Mouse (Mus musculus) cerebellum, adult 8-10 months (tissue): Measurements from ENCODE around the gene Sucnr1.
"Not testable (repeated sequence)": the region's sequence is repeated elsewhere in the genome, so short reads cannot be mapped to it uniquely, and the experiment has no call there.

Source experiments
- DNase-seq: peaks from one replicate; pipeline ENCODE4 v3.0.0; 2022

The Sucnr1 gene

DNA sequence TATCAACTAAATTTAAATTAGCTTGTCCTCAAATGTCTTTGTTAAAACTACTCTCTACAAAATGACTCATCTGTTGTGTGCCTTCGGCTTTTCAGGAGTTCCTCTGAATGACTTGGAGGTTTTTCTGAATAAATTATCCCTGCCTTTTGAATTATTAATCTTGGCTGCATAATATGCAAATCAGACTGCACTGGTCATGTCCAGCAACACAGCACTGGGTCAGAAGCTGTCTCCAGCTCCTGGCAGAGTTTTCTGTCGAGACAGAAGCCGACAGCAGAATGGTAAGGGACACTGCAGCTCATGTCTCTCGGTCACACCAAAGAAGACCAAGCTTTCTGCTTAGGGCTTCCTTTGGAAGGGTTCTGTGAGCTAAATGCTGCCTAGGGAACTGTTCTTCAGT, at the start of gene Sucnr1:
Gene Sucnr1 (plus strand): TSS at position 222 of the 400 bp plus-strand sequence.
- no peak for DNase-seq

DNA sequence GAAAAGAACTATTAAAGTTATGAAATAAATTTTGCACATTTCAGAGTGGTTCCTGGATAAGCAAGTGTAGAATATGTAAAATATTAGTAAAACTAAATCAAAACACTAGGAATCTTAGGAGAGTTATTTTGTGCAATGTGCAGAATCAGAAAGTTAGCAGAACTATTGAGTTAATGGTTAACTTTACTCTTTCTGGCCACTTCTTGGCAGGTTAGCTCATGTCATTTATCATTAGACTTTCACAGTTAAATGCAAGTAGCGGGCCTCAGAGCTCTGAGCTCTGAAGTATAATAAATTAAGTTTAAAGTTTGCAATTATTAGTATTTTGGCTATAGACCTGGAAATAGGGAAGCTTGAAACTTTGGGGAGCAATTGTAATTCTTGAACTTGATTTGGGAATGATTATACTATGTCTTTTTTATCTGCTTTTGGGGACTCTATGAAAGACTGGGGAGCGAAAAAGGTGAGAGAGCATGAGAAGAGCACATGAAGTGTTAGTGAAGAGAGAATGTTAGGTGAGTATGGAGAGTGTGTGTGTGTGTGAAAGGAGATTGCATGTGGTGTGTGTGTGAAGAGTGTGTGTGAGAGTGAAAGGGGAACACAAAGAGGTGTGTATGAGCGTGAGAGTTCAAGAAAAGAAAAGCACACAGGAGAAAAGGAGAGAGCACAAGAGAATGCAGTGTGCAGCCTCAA, 35.3 kb upstream of the Sucnr1 start:
- no peak for DNase-seq

DNA sequence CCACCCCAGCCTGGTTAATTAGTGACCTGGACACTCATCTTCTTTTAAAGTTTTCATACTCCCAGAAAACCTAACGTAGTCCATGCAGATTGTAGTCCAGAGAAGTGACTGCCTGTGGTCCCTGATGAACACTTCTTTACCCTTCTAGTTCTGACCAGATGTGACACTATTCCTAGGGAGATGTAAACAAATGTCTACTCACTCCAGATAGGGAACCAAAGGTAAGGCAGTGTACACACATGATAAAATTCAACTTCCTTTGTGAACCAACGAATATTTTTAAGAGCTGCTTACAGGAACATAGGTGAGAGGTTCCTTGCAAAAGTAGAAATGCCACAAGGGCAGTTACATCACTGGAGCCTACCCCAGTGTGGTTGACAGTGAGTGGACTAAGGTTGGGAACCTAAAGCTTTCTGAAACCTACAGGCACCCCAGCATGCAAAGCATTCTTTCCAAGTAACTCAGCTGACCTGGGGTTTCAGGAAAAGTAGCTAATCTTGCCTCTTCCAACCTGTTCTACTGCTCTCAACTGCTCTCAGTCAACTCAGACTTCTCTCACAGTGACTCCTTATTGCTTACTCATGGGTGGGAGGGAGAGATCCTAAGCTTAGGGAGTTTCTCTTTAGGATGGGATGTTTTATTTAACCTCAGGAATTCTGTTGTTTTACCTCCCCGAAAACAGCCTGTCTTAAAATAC, 28.3 kb upstream of the Sucnr1 start:
- DNase-seq: no peak

DNA sequence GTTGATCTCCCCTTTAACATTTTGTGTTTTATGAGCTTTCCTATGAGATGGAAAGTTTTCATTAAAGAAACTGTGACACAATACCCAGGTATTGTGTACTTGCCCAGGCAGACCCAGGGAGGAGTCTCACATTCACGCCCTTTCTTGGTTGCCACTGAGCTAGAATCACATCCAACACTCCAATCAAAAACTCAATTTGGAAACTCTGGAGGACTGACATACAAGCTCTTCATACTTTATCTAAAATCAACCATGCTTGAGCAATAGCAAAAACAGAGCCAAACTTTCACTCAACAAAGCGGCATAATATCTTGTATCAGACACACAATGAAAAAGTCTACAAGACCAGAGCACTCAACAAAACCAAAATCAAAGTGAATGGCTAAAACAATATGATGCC, 27.7 kb upstream of the Sucnr1 start:
- DNase-seq: no peak

DNA sequence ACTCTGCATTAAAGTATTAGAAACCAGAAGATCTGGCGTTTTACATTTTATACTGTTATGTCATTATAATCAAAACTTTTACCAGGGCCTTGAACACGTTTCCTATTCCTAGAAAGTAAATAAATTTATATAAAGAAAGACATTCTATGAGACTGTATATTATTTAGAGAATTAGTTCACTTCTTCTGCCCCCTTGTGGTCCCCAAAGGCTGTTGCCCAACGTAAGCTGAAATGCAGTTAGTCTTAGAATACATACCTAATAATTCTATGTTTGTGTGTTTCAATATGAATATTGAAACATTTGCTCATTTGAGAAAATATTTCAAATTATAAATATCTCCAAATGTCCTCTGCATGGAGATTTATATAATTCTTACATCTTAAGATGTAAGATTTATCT, 25.2 kb upstream of the Sucnr1 start:
- no peak for DNase-seq

DNA sequence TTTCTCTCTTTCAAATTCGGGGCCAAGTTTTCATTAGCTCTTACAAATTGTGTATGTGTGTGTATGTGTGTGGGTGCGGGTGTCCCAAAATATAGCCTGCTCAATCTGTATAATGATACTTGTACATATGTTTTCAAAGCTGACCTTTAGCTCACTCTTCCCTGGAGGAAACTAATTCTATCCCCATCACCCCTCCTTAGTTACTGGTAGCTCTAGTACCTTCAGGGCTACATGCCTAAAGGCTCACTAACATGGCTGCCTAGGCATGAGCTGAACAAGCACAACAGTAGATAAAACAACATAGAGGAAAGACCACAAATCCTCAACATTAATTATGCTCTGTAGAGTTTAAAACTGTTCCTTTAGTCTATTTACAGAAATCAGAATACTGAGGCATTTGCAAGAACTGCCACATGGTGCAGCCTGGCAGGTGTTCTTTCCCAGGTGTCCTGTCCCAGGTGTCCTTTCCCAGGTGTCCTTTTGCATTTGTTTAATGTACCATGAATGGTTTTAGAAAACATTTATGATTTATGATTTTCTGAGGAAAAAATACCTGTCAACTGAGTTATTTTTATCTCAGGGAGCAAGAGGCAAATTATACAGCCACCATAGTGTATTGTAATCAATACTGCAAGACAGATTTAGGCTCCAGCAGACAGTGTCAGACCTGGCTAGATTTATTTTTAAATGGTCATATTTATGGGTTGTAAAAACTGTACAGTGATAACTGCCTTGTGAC, 24.4 kb upstream of the Sucnr1 start:
- DNase-seq: peak; percentile 15

DNA sequence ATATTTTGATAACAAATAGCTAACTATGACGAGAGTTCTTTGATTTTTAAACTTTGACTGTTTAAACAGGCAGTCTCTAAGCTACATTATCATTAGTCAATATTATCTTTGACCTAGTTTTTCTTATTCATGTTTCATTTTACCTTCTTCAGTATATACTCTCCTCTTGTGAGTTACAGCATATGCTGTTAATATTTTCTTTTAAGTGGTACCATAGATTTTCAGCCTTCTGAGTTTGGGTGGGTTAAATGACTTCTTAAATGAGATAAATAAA, 23.9 kb upstream of the Sucnr1 start:
- DNase-seq: no peak

DNA sequence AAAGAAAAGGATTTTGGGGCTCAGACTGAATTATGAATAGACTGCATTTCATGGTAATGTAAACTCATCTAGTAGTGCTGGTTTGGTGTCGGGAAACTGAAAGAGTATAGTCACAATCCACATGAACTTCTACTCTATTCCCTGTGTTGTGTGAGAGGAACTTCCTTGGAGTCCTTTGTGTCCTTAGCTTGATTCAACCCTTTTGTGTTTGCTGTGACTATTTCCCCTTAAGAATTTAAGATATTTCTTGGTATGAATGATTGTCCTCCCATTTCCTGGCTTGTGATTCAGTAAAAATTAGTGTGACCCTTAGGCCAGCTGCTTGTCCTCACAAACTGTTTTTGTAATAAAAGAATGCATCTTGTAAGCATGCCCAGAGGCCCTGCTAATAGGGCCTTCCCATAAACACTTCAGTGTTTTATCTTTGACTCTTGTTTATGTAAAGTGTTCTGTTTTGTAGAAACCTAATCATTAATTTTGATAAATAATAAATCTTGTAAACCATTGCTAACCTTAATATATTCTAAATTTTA, 2.7 kb upstream of the Sucnr1 start:
- DNase-seq: no peak

DNA sequence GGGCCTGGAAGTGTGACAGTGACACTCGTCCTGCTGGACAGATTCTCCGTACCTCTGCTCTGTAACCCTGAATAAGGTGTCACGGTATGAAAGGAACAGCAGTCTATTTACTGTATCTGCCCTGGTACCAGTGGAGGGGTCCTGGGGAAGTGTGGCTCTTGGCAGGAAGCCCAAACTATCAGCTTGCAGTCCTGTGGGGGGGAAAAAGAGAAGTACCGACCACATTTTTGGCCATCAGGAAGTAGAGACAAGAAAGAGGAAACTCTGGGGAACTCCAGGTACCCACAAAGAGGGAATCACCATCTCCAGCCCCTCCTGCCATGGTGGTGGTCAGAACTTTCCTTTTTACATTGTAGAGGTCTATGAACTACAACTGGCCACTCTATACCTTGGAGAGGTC, 1.1 kb upstream of the Sucnr1 start:
- DNase-seq: no peak

DNA sequence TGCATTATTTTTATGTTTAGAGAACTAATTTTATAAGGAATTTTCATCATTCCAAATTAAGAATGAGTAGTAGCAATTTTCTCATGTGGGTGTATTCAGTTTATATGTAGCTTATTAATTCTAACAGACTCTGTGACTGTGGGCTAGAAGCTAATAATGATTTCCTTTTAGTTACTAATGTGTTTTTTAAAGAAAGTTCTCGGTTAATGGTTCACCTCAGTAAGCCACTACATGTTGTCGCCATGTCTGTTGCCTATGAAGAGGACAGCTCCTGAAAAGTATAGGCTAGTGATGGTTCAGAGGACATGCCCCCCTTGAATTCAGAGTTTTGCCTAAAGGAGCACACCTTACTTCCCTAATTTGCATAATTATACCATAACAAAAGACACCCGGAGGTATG, 1.1 kb downstream of the Sucnr1 start:
- DNase-seq: no peak

DNA sequence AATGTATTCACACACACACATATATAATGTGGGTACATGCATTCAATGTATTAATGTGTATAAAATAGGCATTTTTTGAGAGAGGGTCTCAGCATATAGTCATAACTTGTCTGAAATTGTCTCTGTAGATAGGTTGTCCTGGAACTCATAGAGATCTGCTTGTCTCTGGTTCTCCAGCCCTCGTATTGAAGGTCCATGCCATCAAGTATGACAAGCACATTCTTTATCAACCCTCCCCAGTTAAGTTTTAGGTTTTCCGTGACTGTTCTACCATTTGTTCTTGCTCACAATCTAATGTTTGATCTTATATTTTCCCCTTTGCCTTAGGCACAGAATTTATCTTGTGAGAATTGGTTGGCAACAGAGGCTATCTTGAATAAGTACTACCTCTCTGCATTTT, 4.1 kb downstream of the Sucnr1 start:
- no peak for DNase-seq

DNA sequence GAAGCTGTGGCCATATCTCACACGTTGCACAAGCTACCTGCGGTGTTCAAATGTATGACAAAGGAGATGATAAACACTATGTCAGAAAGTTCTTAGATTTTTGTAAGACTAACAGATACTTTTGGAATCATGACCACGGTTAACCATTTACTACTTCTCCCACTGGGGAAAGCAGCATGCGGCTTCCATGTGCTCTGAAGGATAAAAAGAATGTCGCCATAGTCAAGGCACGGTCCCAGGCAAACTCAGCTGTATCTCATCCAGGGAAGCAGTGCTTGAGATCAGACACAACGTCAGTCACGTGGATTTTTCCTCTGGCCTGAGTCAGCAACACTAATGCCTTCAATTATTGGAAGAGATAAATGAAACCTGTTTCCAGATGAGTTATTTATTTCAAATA, 9.7 kb downstream of the Sucnr1 start:
- no peak for DNase-seq

DNA sequence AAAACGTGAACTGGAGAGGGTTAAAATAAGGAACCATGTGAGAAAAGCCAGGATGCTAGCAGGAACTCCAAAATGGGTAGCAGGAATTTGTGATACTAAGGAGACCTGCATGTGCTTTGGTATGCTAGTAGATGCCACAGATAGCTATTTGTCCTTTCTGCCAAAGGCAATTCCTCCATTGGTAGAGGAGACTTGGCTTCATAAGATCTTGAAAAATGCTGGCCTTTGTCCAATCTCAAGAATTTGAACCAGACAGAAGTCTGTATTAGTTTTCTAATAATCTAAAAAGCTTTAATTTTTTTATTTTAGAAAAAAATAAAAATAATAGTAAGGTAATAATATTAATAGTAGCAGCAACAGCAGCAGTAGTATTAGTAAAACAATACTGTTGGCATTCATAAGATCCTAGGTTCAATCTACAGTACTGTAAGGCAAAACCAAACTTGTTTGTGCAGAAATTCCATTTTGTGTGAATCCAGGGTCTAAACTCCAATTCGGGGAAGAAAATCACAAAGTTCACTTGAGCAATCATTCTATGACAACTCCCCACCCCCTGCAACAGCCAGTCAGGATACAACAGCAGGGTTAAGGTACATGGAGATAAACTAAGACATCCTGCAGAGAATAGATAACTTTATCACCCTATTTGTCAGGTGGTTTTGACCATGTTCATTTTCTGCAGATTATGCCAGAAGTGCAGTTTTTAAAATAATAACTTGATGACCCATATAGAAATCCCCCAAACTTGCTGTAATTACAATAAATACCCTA, 12.9 kb downstream of the Sucnr1 start:
- no peak for DNase-seq

DNA sequence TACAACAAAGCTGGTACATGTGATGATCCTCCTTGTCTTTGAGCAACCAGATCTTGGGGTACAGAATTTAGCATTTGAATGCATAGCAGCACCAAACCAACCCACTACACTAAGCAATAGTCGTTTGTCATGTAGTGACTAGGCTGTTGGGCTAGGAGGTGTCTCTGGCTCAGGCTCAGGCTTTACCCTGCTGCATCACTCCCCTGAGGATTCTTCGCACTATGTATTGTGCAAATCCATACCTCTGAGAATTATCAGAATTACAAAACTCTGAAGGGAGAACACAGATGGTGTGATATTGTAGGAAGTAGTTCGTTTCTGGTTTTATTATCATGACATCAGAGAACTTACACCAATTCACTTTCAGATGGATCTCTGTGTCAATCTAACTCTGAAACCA, 15.3 kb downstream of the Sucnr1 start:
- no peak for DNase-seq

DNA sequence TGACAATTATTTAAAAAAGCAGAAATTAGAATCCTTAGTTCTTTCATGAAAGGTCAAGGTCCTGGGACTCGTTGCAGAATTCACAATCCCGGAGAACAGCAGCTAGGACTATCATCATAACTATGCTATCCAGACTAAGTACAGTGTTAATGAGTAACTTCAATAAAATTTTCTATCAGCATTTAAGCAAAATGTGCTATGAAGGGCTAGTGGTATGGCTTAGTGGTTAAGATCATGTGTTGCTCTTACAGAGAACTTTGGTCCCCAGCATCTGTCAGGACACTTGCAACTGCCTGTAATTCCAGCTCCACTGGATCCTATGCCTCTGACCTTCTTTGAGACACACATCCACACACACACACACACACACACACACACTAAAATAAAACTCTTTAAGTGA, 15.8 kb downstream of the Sucnr1 start:
- DNase-seq: no peak

DNA sequence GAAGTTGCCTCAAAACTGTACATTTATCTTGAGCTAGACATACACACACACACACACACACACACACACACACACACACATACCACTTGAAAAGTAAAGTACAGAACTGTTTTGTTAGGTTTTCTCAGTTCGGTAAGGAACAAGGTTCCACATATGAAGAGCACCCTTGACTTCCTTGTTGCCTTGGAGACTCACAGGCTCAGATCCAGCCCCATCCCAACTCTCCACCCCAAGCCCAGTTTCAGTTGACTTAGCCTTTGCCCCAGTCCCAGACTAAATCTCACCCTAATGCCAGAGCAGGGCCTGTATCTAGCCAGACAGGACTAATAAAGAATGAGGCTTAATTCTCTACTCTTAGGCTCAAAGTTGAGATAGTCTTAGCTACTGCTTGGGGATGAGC, 16.9 kb downstream of the Sucnr1 start:
- no peak for DNase-seq

DNA sequence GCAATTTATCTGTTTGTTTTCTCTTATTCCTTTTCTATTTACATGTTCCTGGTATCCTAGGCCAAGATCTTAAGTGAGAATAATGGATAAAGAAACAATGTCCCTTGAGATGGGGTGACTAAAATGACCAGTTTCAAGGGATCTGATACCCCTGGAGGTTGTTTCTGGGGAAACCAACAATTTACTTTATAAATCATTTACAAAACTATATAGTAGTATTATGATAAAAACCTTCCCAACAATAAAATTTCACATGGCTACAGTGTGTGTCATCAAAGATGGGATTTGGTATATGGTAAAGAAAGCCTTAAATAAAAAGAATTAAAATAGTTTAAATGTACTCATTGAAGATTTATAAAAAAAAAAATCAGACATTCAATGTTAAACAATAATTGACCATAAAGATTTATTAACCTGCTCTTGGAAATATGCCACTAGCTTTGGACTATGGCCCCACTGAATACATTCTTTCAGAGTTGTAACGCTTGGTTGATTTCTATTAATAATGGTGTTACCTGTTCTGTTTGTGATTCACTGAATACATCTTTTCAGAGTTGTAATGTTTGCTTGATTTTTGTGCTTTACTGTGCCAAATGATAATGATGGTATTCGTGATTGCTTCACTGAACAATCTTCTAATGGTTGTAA, 22.9 kb downstream of the Sucnr1 start:
- DNase-seq: no peak

DNA sequence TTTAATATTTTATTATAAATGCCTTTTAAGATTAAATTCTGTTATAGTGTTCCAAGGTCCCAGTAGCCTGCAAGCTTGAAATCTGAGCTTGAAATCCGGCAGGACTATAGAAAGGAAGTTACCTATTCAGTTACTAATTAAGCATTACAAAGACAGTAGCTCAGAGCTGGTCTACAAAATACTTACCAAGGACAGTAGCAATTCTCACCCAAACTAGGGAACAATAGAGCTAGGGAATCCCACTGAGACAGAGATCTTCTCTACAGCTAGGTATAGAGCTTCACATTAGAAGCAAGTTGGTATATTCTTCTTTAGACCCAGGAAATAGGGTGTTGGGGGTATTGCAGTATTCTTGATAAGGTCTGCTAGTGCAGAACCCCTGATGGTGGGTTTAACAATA, 24.8 kb downstream of the Sucnr1 start:
- not testable (repeated sequence) for DNase-seq

DNA sequence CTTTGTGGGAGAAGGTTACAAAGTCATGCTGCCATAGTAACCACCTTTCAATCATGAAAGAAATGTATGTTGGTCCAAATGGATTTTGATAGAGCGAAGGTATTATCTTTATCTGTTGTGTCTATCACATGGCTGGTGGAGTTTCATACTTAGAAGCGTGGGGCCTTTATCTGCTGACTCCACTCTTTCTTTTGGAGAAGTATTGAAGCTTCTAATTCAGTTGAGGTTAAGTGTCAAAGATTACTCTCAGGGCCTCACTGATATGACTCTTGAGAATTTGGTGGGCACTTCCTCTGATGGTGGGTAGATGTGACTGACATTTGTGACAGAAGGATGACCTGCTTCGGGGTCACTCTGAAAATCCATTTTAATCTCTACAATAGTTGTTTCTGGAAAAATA, 26.1 kb downstream of the Sucnr1 start:
- DNase-seq: no peak

DNA sequence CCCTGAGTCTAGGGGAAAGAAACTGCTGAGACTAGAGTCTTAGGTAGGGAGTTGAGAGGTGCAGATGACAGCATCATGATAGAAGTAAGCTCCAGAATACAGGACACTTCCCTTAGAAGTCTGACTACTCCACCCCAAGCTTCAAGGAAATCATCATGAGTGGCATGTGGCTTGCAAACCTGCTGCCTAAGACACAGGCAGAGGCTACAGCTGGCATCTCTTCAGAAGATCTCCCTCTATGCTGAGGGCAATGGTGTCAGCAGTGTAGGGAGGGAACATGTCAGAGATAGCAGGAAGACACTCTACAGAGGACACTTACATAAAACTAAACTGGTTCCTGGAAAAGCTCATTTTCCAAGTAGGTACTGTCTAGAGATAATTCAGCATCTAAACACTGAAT, 27.1 kb downstream of the Sucnr1 start:
- DNase-seq: no peak

DNA sequence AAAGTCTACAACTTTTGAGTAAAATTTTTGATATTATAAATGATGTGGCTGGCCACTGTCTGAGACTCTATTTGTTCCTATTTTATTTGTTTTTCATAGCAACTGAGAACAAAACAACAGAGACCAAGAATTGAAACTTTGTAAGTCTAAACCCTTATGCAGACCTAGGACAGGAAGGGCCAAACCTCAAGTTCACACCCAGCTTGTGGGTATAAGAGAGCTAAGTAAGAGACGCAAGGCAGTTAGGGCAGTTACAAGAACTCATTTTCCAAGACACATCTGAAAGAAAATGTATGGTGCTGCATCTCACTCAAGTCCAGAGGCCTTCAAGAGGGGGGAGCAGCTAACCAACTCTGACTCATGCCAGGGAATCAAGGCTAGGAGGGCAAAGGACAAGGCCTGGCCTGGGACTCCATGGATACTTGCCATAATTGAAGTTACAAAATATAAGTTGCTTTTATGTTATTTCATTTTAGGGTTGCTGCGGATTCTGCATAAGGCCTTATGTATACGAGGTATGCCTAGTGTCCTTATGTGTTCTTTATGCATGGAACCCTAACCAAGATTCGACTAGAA, 29.6 kb downstream of the Sucnr1 start:
- DNase-seq: no peak

DNA sequence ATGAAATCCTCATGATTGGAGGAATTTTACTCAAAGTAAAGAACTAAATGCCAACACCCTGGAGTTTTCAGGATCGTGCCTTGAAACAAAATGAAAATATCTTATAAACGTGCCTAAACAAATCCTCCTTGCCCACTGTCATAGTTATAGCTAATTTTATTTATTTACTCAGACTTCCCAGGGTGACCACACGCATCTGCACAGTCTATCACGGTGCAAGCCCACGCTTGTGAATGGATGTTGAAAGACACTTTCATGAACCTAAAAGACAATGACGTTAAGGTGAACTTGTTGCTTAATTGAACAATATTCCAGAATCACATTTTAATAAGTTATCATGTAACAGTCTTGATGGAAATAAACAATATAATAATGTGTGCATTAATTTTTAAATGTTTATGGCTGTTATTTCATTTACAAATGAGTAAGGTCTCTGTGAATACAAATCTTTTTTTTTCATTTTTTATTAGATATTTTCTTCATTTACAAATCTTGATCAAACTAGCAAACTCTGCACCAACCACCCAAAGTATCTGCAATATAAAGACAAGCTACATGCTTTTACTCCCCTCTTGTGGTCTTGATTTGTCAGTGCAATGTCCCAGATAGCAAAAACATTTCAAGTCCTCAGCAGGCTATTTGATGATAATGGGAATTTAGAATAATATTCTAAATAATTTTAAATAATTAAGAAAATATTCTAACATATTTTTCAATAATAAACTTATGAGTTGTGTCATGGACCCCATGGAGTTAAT, 30.4 kb downstream of the Sucnr1 start:
- peak; percentile 3 for DNase-seq
